Mouse (Mus musculus): ENCODE data around the gene Gjc3.

GRCm38 (mm10) chr5:137977291-137977690 is 14.4 kb upstream of the Gjc3 start:
- TF ChIP-seq FLI1 (IDR thresholded peaks at IDR 0.05; ENCODE audit: low read length) (no peak), GATA1 (IDR thresholded peaks at IDR 0.05; ENCODE audit: borderline replicate concordance, low read length) (no peak)

Measured in megakaryocyte, embryonic 14.5 days (primary cell).